Mouse (Mus musculus): ENCODE data around the gene Zfp454. TPM values are rescaled to one million over a fixed set of nuclear protein-coding genes. Genes with fewer than 3 reads are reported as not detected.

The Zfp454 gene
- total RNA-seq, 1 experiment = 3.3 TPM

- in situ Hi-C loops (cut with MboI; ENCODE audit: low sequenced_read_pairs in 2 of 2, unreplicated experiment in 2 of 2) = no loop called here
- Histone ChIP-seq H3K9me3 (ENCODE audit: control insufficient read depth, insufficient read depth, low read depth, low read length) (no peaks in the 10 kb centered on the region), H3K27ac (ENCODE audit: insufficient read depth, low read depth, low read length, poor library complexity, severe bottlenecking) (no peak overlapping the region), H3K9ac (ENCODE audit: insufficient read depth, low read depth, low read length, poor library complexity, severe bottlenecking) (no peak overlapping the region), H3K36me3 (ENCODE audit: control insufficient read depth, insufficient read depth, low read length, poor library complexity, severe bottlenecking) (peaks cover 2% of the 10 kb centered on the region; the same call in 1 of the 2 replicates), H3K4me3 (ENCODE audit: insufficient read depth in 1 of 2, low read depth in 1 of 2, low read length in 2 of 2, poor library complexity in 1 of 2, severe bottlenecking in 1 of 2) (no peak overlapping the region), H3K4me1 (ENCODE audit: control insufficient read depth in 2 of 2, insufficient read depth in 2 of 2, low read length in 2 of 2, poor library complexity in 1 of 2) (peaks cover 0 to 3% of the 10 kb centered on the region in 2 experiments; a peak in 1 of 4 replicates)
- DNase-seq (ENCODE audit: low read depth, low spot score) = no peak
- TF ChIP-seq HCFC1 (IDR thresholded peaks at IDR 0.05; ENCODE audit: borderline replicate concordance, insufficient read depth, low read length) = no peak
- no peak for TF ChIP-seq MAFK (IDR thresholded peaks at IDR 0.05; ENCODE audit: insufficient read depth, low read depth, low read length)
- no peak for TF ChIP-seq CHD2 (IDR thresholded peaks at IDR 0.05; ENCODE audit: low read depth, low read length)
- TF ChIP-seq ZNF384 (IDR thresholded peaks at IDR 0.05; ENCODE audit: low read depth, low read length) = no peak
- TF ChIP-seq ZC3H11A (IDR thresholded peaks at IDR 0.05; ENCODE audit: borderline replicate concordance, low read depth, low read length) = no peak
Observed at GRCm38 (mm10) chr11:50826214-50826613, 61.2 kb downstream of the Zfp454 start.

Other genes starting within 250 kb of the Zfp454 start
- 11.0 and 13.0 TPM in 2 replicates for gene Zfp354c, start 59.9 kb downstream of the Zfp454 start, total RNA-seq (2012; rRNA removed)
- gene Zfp879, start 46.1 kb downstream of the Zfp454 start, total RNA-seq (2012; rRNA removed) = 0.45 and 0.48 TPM in 2 replicates
- 0.71 and 0.74 TPM in 2 replicates for gene Grm6, start 37.0 kb downstream of the Zfp454 start, total RNA-seq (2012; rRNA removed)
- 6.1 and 6.3 TPM in 2 replicates for gene Zfp2, start 28.5 kb upstream of the Zfp454 start, total RNA-seq (2012; rRNA removed)
- 0.63 and 1.0 TPM in 2 replicates for gene Zfp354b, start 44.0 kb upstream of the Zfp454 start, total RNA-seq (2012; rRNA removed)
- not detected in 2 replicates for gene 4933414I15Rik, start 56.1 kb upstream of the Zfp454 start, total RNA-seq (2012; rRNA removed)
- gene Prop1, start 66.1 kb upstream of the Zfp454 start, total RNA-seq (2012; rRNA removed) = not detected in 2 replicates
- not detected in 2 replicates for gene Olfr1378, start 78.9 kb upstream of the Zfp454 start, total RNA-seq (2012; rRNA removed)
- gene Olfr1377, start 94.3 kb upstream of the Zfp454 start, total RNA-seq (2012; rRNA removed) = not detected in 2 replicates
- not detected in 2 replicates for gene Olfr51, start 115.9 kb upstream of the Zfp454 start, total RNA-seq (2012; rRNA removed)
- gene Olfr54, start 126.6 kb upstream of the Zfp454 start, total RNA-seq (2012; rRNA removed) = not detected in 2 replicates
- gene Olfr1375, start 160.5 kb upstream of the Zfp454 start, total RNA-seq (2012; rRNA removed) = not detected in 2 replicates
- 6.6 and 7.1 TPM in 2 replicates for gene Zfp354a, start 171.6 kb upstream of the Zfp454 start, total RNA-seq (2012; rRNA removed)

Measured in ES-E14 (cell line).